ENCODE assay signal across 8 mouse cellular contexts in the genomic region with DNA sequence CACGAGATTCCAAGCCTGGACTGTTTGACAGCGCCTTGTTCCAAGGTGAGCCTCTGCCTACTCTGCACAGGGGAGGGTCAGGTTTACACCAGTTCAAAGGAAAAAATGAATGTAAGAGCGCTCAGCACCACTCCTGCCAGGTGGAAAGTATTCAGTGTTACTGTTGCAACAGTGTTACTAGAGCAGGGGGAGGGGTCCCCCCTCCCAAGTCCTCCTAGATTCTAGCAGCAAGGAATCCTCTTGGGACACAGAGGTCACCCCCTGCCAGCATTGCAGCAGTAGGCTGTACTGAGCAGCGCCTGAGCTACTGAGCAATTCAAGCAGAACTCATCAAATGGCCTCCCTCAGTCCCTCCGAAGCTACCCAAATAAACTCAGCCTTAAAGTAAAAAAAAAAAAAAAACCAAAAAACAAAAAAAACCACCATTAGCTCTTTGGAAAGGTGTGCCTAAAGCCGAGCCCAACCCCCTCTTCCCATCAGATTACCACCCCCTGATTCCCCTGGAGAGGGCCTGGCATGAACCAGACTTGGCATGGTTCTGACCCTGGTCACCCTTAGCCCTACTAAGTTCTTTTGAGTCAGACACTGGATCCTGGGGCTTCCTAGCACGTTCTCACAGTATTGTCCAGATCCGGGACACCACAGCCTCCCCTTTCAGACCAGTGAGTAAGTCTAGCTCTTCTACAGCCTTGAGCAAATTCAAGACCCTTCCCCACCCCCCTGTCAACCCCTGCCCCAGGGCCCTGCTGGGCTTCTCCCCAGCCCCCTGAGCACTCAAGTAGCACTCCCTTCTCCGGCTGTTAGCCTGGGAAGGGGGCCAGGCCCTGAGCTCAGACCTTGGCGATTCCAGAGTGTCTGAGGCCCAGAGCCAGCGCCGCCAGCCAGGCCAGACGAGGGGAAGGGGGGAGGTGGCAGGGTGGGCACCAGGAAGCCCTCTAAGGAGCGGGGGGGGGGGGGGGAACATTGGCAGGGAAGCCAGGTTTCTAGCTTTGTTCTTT. TPM values are rescaled to one million over a fixed set of nuclear protein-coding genes. Genes with fewer than 3 reads are reported as not detected.
DNase-seq lines count a peak whose midpoint lies in the region; ATAC-seq and TF ChIP-seq lines count a peak whose summit lies in the region.

Gene Ltbp3 (plus strand): TSS at position 585 of the 998 bp plus-strand sequence.

- H3K4me1 ChIP-seq in cortical plate, adult 2 months (ENCODE audit: control insufficient read depth, insufficient read depth, low read length), result 0 out of 2 replicates have a peak, but pooled peaks cover 1% of the 10 kb centered on the region
- H3K4me1 ChIP-seq in heart, embryonic 10.5 days, result peaks cover 41% of the 10 kb centered on the region
- peaks cover 49% of the 10 kb centered on the region for H3K4me1 ChIP-seq in kidney, embryonic 15.5 days
- peaks cover 15% of the 10 kb centered on the region for H3K4me1 ChIP-seq in liver, embryonic 15.5 days (replicated peaks)

- intact Hi-C loops in left cerebral cortex, adult 2 months (cut with DNase I), result no loop called here

- H3K27ac ChIP-seq in left cerebral cortex, adult 2 months, result peak within 1 kb of the TSS; percentile 69
- H3K27ac ChIP-seq in cortical plate, adult 2 months (ENCODE audit: insufficient read depth, low read length), result no peak within 1 kb of the TSS
- peak within 1 kb of the TSS; percentile 89 for H3K27ac ChIP-seq in heart, embryonic 10.5 days
- H3K27ac ChIP-seq in kidney, embryonic 15.5 days, result peak within 1 kb of the TSS; percentile 82
- H3K27ac ChIP-seq in liver, embryonic 15.5 days (replicated peaks), result no peak within 1 kb of the TSS

- no peak for TF ChIP-seq POLR2A in cortical plate, adult 2 months (IDR thresholded peaks at IDR 0.05; ENCODE audit: extremely low read depth, insufficient read depth, low read length)

- 0 out of 2 replicates have a peak, but pooled peaks have one; percentile 5 for ATAC-seq in kidney, embryonic 15.5 days (replicated peaks; ENCODE audit: low FRiP score)
- ATAC-seq in liver, embryonic 15.5 days (ENCODE audit: insufficient read depth), result no peak

- TF ChIP-seq CTCF in left cerebral cortex, adult 2 months (IDR thresholded peaks at IDR 0.05), result no peak
- TF ChIP-seq CTCF in cortical plate, adult 2 months (IDR thresholded peaks at IDR 0.05; ENCODE audit: extremely low read depth, insufficient read depth, low read length), result no peak

- H3K27me3 ChIP-seq in heart, embryonic 10.5 days (ENCODE audit: insufficient read depth, poor library complexity, severe bottlenecking), result peaks cover 88% of the 10 kb centered on the region
- H3K27me3 ChIP-seq in kidney, embryonic 15.5 days, result peaks cover 22% of the 10 kb centered on the region
- H3K27me3 ChIP-seq in liver, embryonic 15.5 days, result peaks cover 94% of the 10 kb centered on the region

- DNase-seq in left cerebral cortex, adult 2 months (ENCODE audit: extremely low spot score in 1 of 2, low spot score in 2 of 2), result no peak
- DNase-seq in left cerebral cortex, adult 11 months (ENCODE audit: low spot score), result no peak
- DNase-seq in heart, embryonic 10.5 days (ENCODE audit: low spot score), result no peak
- DNase-seq in ovary, adult 18-20 months (ENCODE audit: low spot score), result peak; percentile 80
- no peak for DNase-seq in yolk sac, embryonic 10.5 days (ENCODE audit: low spot score)

- no peaks in the 10 kb centered on the region; the same call in 1 of the 2 replicates for H3K36me3 ChIP-seq in heart, embryonic 10.5 days
- no peaks in the 10 kb centered on the region for H3K36me3 ChIP-seq in kidney, embryonic 15.5 days
- no peaks in the 10 kb centered on the region for H3K36me3 ChIP-seq in liver, embryonic 15.5 days (replicated peaks)

- WGBS in heart, embryonic 10.5 days, result 20% methylated on average over 12 of the region's 14 CpGs
- WGBS in kidney, embryonic 15.5 days, result 25% methylated on average over 13 of the region's 14 CpGs
- whole genome bisulfite sequencing in liver, embryonic 15.5 days (ENCODE audit: insufficient replicate concordance), result 43% methylated on average over 14 of the region's 14 CpGs

- peak within 1 kb of the TSS; percentile 90 for H3K4me2 ChIP-seq in kidney, embryonic 15.5 days
- H3K4me2 ChIP-seq in liver, embryonic 15.5 days, result peak within 1 kb of the TSS; percentile 69

- peak within 1 kb of the TSS; percentile 66 for H3K4me3 ChIP-seq in left cerebral cortex, adult 2 months
- peak within 1 kb of the TSS; percentile 48 for H3K4me3 ChIP-seq in cortical plate, adult 2 months (ENCODE audit: insufficient read depth, low read length)
- H3K4me3 ChIP-seq in heart, embryonic 10.5 days, result peak within 1 kb of the TSS; percentile 84
- H3K4me3 ChIP-seq in kidney, embryonic 15.5 days (replicated peaks), result peak within 1 kb of the TSS; percentile 55
- peak within 1 kb of the TSS; percentile 48 for H3K4me3 ChIP-seq in liver, embryonic 15.5 days (replicated peaks)

- peak within 1 kb of the TSS; percentile 74 for H3K9ac ChIP-seq in kidney, embryonic 15.5 days
- peak within 1 kb of the TSS; percentile 27; the same call in 1 of the 2 replicates for H3K9ac ChIP-seq in liver, embryonic 15.5 days

- no peaks in the 10 kb centered on the region for H3K9me3 ChIP-seq in heart, embryonic 10.5 days
- no peaks in the 10 kb centered on the region for H3K9me3 ChIP-seq in kidney, embryonic 15.5 days (replicated peaks)
- H3K9me3 ChIP-seq in liver, embryonic 15.5 days (replicated peaks), result no peaks in the 10 kb centered on the region

RNA-seq across cellular contexts. Expression of gene Ltbp3, which starts in this region (rescaled TPM):
- 10 to 100 TPM; 38.9 to 43.1 TPM for total RNA-seq in left cerebral cortex, adult 2 months (2021)
- polyA plus RNA-seq in cortical plate, adult 2 months (2012; rRNA removed), result 54.2 and 54.9 TPM in 2 replicates
- 4.2 and 4.3 TPM in 2 replicates for polyA plus RNA-seq in heart, embryonic 10.5 days (2016; fragmentation: Nextera tagmentation; extraction: Ambion mirVana)
- polyA plus RNA-seq in kidney, embryonic 15.5 days (2015; fragmentation: Nextera tagmentation; extraction: Ambion mirVana), result 18.5 and 18.8 TPM in 2 replicates
- polyA plus RNA-seq in liver, embryonic 15.5 days (2015; fragmentation: Nextera tagmentation; extraction: Ambion mirVana), result 1.2 and 3.4 TPM in 2 replicates

Comparison
In these comparisons a context has a peak if more than half of its experiments do, and no peak if none do; other contexts are left out.
1. H3K27ac ChIP-seq: peak in left cerebral cortex, adult 2 months (single experiment), heart, embryonic 10.5 days (single experiment) and kidney, embryonic 15.5 days (single experiment); none in cortical plate, adult 2 months (single experiment) and liver, embryonic 15.5 days (single experiment).
2. Peak in every context shown above with its lines, with median percentiles within 50 percentile points of each other: H3K4me3 ChIP-seq.